Mouse (Mus musculus): ENCODE measurements around the gene Olfr1006. TPM values are rescaled to one million over a fixed set of nuclear protein-coding genes. Genes with fewer than 3 reads are reported as not detected.

The Olfr1006 gene
- polyA plus RNA-seq, 1 experiment from 2014 or later: not detected

- H3K4me1 ChIP-seq (ENCODE audit: insufficient read depth, low read depth, low read length): no peaks in the 10 kb centered on the region
- TF ChIP-seq EP300 (IDR thresholded peaks at IDR 0.05) (no peak), CTCF (IDR thresholded peaks at IDR 0.05) (no peak)
- DNase-seq (ENCODE audit: low spot score) (no peak), ATAC-seq (no peak)
- H3K9ac ChIP-seq (replicated peaks; ENCODE audit: low read depth): no peak within 1 kb of the TSS
- H3K27ac ChIP-seq (ENCODE audit: low read length): no peak within 1 kb of the TSS
- 95% methylated on average over 1 of the region's 1 CpGs for WGBS
- no peaks in the 10 kb centered on the region for H3K9me3 ChIP-seq (ENCODE audit: low read length)
- H3K27me3 ChIP-seq (replicated peaks; ENCODE audit: insufficient read depth, low read length): no peaks in the 10 kb centered on the region
- H3K36me3 ChIP-seq (ENCODE audit: insufficient read depth, low read length): no peaks in the 10 kb centered on the region
- no peak within 1 kb of the TSS for H3K4me3 ChIP-seq (ENCODE audit: low read depth, low read length)
- H3K4me2 ChIP-seq (replicated peaks; ENCODE audit: low read depth, low read length): no peak within 1 kb of the TSS
Observed at GRCm38 (mm10) chr2:85650604-85651003, 28.0 kb downstream of the Olfr1006 start, which contains the start of gene Olfr1002. Olfr1002 (minus strand) TSS chr2:85650704.

Other genes with a start within 250 kb of the Olfr1006 start
- gene Olfr994, start 242.3 kb downstream of the Olfr1006 start, polyA plus RNA-seq (2015; fragmentation: Nextera tagmentation; extraction: Ambion mirVana): not detected in 2 replicates
- gene Olfr995, start 235.1 kb downstream of the Olfr1006 start, polyA plus RNA-seq (2015; fragmentation: Nextera tagmentation; extraction: Ambion mirVana): not detected in 2 replicates
- gene 4833423E24Rik, start 159.7 kb downstream of the Olfr1006 start, polyA plus RNA-seq (2015; fragmentation: Nextera tagmentation; extraction: Ambion mirVana): 3.2 and 3.8 TPM in 2 replicates
- not detected in 2 replicates for gene Olfr996, start 99.6 kb downstream of the Olfr1006 start, polyA plus RNA-seq (2015; fragmentation: Nextera tagmentation; extraction: Ambion mirVana)
- not detected in 2 replicates for gene Olfr998, start 89.8 kb downstream of the Olfr1006 start, polyA plus RNA-seq (2015; fragmentation: Nextera tagmentation; extraction: Ambion mirVana)
- not detected in 2 replicates for gene Olfr1000, start 66.9 kb downstream of the Olfr1006 start, polyA plus RNA-seq (2015; fragmentation: Nextera tagmentation; extraction: Ambion mirVana)
- gene Olfr1002, start 28.1 kb downstream of the Olfr1006 start, polyA plus RNA-seq (2015; fragmentation: Nextera tagmentation; extraction: Ambion mirVana): not detected in 2 replicates
- gene Olfr154, start 14.3 kb downstream of the Olfr1006 start, polyA plus RNA-seq (2015; fragmentation: Nextera tagmentation; extraction: Ambion mirVana): not detected in 2 replicates
- not detected in 2 replicates for gene Olfr1008, start 10.7 kb upstream of the Olfr1006 start, polyA plus RNA-seq (2015; fragmentation: Nextera tagmentation; extraction: Ambion mirVana)
- gene Olfr1009, start 36.7 kb upstream of the Olfr1006 start, polyA plus RNA-seq (2015; fragmentation: Nextera tagmentation; extraction: Ambion mirVana): not detected in 2 replicates
- not detected in 2 replicates for gene Olfr1012, start 84.0 kb upstream of the Olfr1006 start, polyA plus RNA-seq (2015; fragmentation: Nextera tagmentation; extraction: Ambion mirVana)
- gene Olfr1013, start 88.3 kb upstream of the Olfr1006 start, polyA plus RNA-seq (2015; fragmentation: Nextera tagmentation; extraction: Ambion mirVana): not detected in 2 replicates
- gene Olfr1014, start 93.9 kb upstream of the Olfr1006 start, polyA plus RNA-seq (2015; fragmentation: Nextera tagmentation; extraction: Ambion mirVana): not detected in 2 replicates
- not detected in 2 replicates for gene Olfr1015, start 103.2 kb upstream of the Olfr1006 start, polyA plus RNA-seq (2015; fragmentation: Nextera tagmentation; extraction: Ambion mirVana)
- gene Olfr1016, start 123.8 kb upstream of the Olfr1006 start, polyA plus RNA-seq (2015; fragmentation: Nextera tagmentation; extraction: Ambion mirVana): not detected in 2 replicates
- not detected in 2 replicates for gene Olfr1018, start 139.7 kb upstream of the Olfr1006 start, polyA plus RNA-seq (2015; fragmentation: Nextera tagmentation; extraction: Ambion mirVana)
- not detected in 2 replicates for gene Olfr1019, start 166.7 kb upstream of the Olfr1006 start, polyA plus RNA-seq (2015; fragmentation: Nextera tagmentation; extraction: Ambion mirVana)
- gene Olfr1020, start 168.3 kb upstream of the Olfr1006 start, polyA plus RNA-seq (2015; fragmentation: Nextera tagmentation; extraction: Ambion mirVana): not detected in 2 replicates
- gene Olfr1022, start 189.8 kb upstream of the Olfr1006 start, polyA plus RNA-seq (2015; fragmentation: Nextera tagmentation; extraction: Ambion mirVana): not detected in 2 replicates
- gene Olfr1023, start 206.9 kb upstream of the Olfr1006 start, polyA plus RNA-seq (2015; fragmentation: Nextera tagmentation; extraction: Ambion mirVana): not detected in 2 replicates
- not detected in 2 replicates for gene Olfr1024, start 226.3 kb upstream of the Olfr1006 start, polyA plus RNA-seq (2015; fragmentation: Nextera tagmentation; extraction: Ambion mirVana)
- not detected in 2 replicates for gene Olfr1025-ps1, start 236.4 kb upstream of the Olfr1006 start, polyA plus RNA-seq (2015; fragmentation: Nextera tagmentation; extraction: Ambion mirVana)
- not detected in 2 replicates for gene Olfr1026, start 242.8 kb upstream of the Olfr1006 start, polyA plus RNA-seq (2015; fragmentation: Nextera tagmentation; extraction: Ambion mirVana)

Data from lung, postnatal 0 days (tissue).